Mouse (Mus musculus): Measurements from ENCODE around the gene Lrfn3. TPM values are rescaled to one million over a fixed set of nuclear protein-coding genes. Genes with fewer than 3 reads are reported as not detected.

Lrfn3 gene
- polyA plus RNA-seq, 1 experiment from 2014 or later = 7.5 TPM

DNA sequence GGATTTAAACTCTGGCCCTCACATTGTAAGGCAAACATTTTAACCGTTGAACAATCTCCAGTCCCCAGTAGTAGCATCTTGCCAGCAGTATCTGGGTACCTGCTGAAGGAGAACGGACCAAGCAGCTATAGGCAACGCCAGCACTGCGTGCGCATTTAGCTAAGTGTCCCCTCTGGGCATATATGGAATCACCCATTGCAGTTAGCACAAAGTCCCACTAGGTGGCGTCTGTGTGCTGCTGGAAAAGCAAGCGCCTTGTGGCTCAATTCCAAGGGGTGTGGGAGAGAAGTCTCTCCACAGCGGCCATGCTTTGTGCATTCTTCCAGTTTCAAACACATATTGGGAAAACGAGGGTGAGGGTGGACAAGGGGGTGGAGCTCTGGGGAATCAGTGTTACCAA is 26.2 kb downstream of the Lrfn3 start:
- no peaks in the 10 kb centered on the region for H3K36me3 ChIP-seq
- H3K4me1 ChIP-seq = peaks cover 6% of the 10 kb centered on the region; the same call in 1 of the 2 replicates
- peaks cover 37% of the 10 kb centered on the region for H3K27me3 ChIP-seq
- no peak for ATAC-seq (ENCODE audit: low FRiP score, low read depth)
- H3K27ac ChIP-seq = no peak overlapping the region
- WGBS = 2% methylated on average over 9 of the region's 9 CpGs
- H3K9ac ChIP-seq = no peak overlapping the region
- no peak overlapping the region for H3K4me2 ChIP-seq (replicated peaks)
- no peaks in the 10 kb centered on the region for H3K9me3 ChIP-seq
- no peak overlapping the region for H3K4me3 ChIP-seq

DNA sequence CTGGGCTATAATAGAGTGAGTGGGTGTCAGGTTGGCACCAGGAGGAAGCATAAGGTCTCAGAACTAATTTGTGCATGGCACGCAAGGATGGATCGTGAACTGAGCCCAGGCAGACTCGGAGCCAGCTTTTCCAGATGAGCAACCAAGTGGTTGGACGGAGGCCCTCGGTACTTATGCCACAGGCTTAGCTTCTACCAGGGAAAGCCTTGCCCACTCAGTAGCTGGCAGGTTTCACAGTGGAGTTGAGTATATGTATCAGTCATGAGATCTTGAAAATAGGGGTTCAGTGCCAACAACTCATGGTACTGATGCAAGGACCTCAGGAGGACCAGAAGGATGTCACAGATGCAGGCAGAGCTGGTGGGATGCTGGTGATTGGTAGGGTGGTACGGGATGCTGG is 26.9 kb downstream of the Lrfn3 start:
- 75% methylated on average over 6 of the region's 6 CpGs for WGBS
- no peaks in the 10 kb centered on the region for H3K36me3 ChIP-seq
- no peak overlapping the region for H3K4me3 ChIP-seq
- H3K4me2 ChIP-seq (replicated peaks) = no peak overlapping the region
- H3K4me1 ChIP-seq = peaks cover 6% of the 10 kb centered on the region; the same call in 1 of the 2 replicates
- H3K27ac ChIP-seq = no peak overlapping the region
- no peaks in the 10 kb centered on the region for H3K9me3 ChIP-seq
- no peak for ATAC-seq (ENCODE audit: low FRiP score, low read depth)
- no peak overlapping the region for H3K9ac ChIP-seq
- peaks cover 37% of the 10 kb centered on the region for H3K27me3 ChIP-seq

DNA sequence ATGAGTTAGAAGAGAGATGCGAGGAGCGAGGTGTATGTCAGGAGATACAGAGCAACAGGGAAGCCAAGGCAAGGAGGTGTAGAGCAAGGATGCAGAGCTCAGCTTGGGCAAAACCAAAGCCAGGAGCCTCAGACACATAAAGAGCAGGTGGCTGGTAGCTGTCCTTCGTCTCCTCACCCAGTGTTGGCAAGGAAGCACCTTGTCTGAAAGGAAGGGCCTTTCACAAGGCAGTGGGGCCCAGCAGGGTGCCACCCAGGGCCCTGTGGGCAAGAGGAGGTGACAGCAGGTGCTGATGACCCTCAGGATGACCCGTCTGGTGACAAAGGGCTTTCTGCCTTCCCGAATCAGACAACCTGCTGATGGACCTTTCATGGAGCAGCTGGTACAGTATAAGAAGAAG is 28.0 kb downstream of the Lrfn3 start:
- no peaks in the 10 kb centered on the region for H3K9me3 ChIP-seq
- no peak for ATAC-seq (ENCODE audit: low FRiP score, low read depth)
- 61% methylated on average over 5 of the region's 5 CpGs for WGBS
- no peaks in the 10 kb centered on the region for H3K36me3 ChIP-seq
- no peak overlapping the region for H3K9ac ChIP-seq
- H3K4me2 ChIP-seq (replicated peaks) = no peak overlapping the region
- H3K27ac ChIP-seq = no peak overlapping the region
- H3K4me3 ChIP-seq = no peak overlapping the region
- H3K27me3 ChIP-seq = peaks cover 37% of the 10 kb centered on the region
- peaks cover 6% of the 10 kb centered on the region; the same call in 1 of the 2 replicates for H3K4me1 ChIP-seq

DNA sequence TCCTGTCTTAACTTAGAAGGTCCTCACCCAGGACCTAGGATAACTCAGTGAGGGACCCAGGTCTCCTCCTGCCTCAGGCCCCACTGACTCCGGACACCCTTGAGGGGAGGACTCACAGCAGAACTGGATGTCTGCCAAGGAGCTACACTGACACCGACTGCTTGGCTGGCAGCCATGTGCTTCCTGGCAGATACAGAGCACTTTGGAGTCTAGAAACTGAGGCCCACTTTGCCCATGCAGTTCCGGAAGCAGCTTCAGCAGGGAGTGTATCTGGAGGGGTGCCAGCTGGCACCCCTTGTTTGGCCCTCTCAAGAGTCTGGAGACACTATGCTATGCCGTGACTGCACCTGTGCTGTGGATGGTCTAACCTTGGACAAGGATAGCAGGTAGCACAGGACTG is 29.1 kb downstream of the Lrfn3 start:
- H3K4me3 ChIP-seq = no peak overlapping the region
- no peak overlapping the region for H3K27ac ChIP-seq
- peaks cover 6% of the 10 kb centered on the region; the same call in 1 of the 2 replicates for H3K4me1 ChIP-seq
- ATAC-seq (ENCODE audit: low FRiP score, low read depth) = no peak
- H3K9ac ChIP-seq = no peak overlapping the region
- no peaks in the 10 kb centered on the region for H3K9me3 ChIP-seq
- H3K27me3 ChIP-seq = peaks cover 38% of the 10 kb centered on the region
- H3K4me2 ChIP-seq (replicated peaks) = no peak overlapping the region
- WGBS = 47% methylated on average over 4 of the region's 4 CpGs
- no peaks in the 10 kb centered on the region for H3K36me3 ChIP-seq

DNA sequence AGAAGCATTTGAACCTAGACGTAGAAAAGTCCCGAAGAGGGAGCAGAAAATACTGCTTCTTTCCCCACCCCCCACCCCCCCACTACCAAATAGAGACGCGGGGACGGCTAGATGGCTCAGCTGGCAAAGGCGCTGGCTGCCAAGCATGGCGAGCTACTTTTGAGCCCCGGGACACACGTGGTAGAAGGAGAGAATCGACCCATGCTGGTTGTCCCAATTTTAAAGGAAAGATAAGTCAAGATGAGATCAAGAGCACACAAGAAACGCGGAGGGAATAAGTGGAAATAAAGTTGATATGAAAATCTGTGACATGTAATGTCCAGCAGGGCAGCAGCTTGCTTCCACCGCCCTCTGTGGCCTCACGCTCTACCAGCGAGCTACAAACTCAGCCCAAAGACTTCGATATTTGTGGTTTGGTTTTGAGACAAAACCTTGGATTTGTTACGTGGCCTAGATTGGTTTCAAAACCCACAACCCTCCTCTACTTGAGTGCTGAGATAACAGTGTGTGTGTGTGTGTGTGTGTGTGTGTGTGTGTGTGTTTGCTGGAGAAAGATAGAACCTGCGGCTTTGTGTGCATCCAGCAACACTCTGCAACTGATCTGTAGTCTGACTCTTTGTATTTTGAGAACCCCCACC is 29.8 kb downstream of the Lrfn3 start:
- no peak overlapping the region for H3K4me3 ChIP-seq
- WGBS = 64% methylated on average over 18 of the region's 18 CpGs
- no peak overlapping the region for H3K4me2 ChIP-seq (replicated peaks)
- H3K36me3 ChIP-seq = no peaks in the 10 kb centered on the region
- no peak overlapping the region for H3K9ac ChIP-seq
- no peaks in the 10 kb centered on the region for H3K9me3 ChIP-seq
- ATAC-seq (ENCODE audit: low FRiP score, low read depth) = no peak
- no peak overlapping the region for H3K27ac ChIP-seq
- H3K4me1 ChIP-seq = peaks cover 6% of the 10 kb centered on the region; the same call in 1 of the 2 replicates
- peaks cover 42% of the 10 kb centered on the region for H3K27me3 ChIP-seq

DNA sequence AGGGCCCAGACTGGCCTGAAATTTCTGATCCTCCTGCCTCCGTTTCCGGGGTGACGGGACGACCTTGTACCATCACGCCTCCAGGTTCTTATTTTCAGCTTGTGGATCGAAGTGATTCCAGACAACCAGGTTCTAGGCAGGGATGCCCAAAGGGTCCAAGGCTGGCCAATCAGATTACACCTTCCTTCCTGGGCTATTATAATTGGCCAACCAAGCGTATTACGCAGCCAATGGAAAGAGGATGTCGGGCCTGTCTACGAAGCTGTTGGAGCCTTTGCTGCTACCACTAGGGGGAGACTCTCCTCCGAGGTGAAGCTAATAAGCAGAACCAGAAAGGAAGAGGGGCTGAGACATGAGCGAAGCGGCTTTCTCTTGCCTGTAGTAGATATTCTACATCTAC is 30.7 kb downstream of the Lrfn3 start:
- Histone ChIP-seq H3K4me3 (no peak overlapping the region), H3K4me2 (replicated peaks) (peak overlapping the region; percentile 41), H3K27ac (no peak overlapping the region), H3K9me3 (no peaks in the 10 kb centered on the region), H3K36me3 (no peaks in the 10 kb centered on the region), H3K9ac (no peak overlapping the region), H3K27me3 (peaks cover 46% of the 10 kb centered on the region), H3K4me1 (peaks cover 6% of the 10 kb centered on the region; the same call in 1 of the 2 replicates)
- 8% methylated on average over 13 of the region's 13 CpGs for WGBS
- peak; percentile 86 for ATAC-seq (ENCODE audit: low FRiP score, low read depth)

DNA sequence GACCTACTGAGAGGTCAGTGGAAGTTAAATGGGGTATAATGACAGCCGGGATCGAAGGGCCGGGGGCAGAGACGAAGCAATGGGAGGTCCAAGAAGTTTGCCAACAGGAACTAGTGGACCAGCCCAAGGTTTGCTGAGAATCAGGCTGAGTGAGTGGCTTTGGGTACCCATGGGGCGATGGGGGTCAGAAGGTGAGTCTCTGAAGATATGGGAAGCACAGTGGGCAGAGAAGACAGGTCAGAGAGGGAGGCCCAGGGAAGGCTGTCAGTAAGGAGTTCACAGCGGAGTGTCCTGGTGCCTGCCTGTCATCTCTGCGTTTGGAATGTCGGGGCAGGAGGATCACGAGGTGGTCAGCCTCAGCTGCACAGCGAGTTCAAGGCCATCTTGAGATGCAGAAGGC is 34.2 kb downstream of the Lrfn3 start:
- WGBS = 56% methylated on average over 10 of the region's 10 CpGs
- no peak for ATAC-seq (ENCODE audit: low FRiP score, low read depth)
- Histone ChIP-seq H3K9ac (no peak overlapping the region), H3K4me1 (peaks cover 2% of the 10 kb centered on the region; the same call in 1 of the 2 replicates), H3K9me3 (no peaks in the 10 kb centered on the region), H3K4me2 (replicated peaks) (no peak overlapping the region), H3K4me3 (no peak overlapping the region), H3K36me3 (no peaks in the 10 kb centered on the region), H3K27me3 (peaks cover 17% of the 10 kb centered on the region), H3K27ac (no peak overlapping the region)

DNA sequence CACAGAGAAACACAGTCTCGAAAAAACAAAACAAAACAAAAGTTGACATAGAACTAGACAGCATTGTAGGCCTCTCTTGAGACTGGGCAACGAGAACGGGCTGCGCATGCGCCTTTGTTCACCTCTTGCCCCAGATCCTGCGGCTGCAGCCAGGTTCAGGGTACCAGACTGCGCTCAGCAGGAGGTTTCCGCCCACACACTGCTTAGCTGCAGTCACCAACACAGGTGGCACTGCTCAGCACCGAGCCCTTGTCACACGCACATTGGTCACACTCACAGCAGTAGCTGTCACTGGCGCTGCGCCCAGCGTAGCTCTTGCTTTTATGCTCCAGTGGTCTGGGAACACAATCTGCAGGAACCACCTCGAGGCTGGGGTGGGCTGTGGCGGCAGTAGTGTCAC is 35.4 kb downstream of the Lrfn3 start:
- 65% methylated on average over 15 of the region's 15 CpGs for WGBS
- no peak overlapping the region for H3K27ac ChIP-seq
- H3K4me1 ChIP-seq = peaks cover 5% of the 10 kb centered on the region; the same call in 1 of the 2 replicates
- H3K4me3 ChIP-seq = no peak overlapping the region
- peak overlapping the region; percentile 43; the same call in 1 of the 2 replicates for H3K9ac ChIP-seq
- no peaks in the 10 kb centered on the region for H3K9me3 ChIP-seq
- H3K36me3 ChIP-seq = no peaks in the 10 kb centered on the region
- H3K4me2 ChIP-seq (replicated peaks) = no peak overlapping the region
- H3K27me3 ChIP-seq = peaks cover 10% of the 10 kb centered on the region
- no peak for ATAC-seq (ENCODE audit: low FRiP score, low read depth)

DNA sequence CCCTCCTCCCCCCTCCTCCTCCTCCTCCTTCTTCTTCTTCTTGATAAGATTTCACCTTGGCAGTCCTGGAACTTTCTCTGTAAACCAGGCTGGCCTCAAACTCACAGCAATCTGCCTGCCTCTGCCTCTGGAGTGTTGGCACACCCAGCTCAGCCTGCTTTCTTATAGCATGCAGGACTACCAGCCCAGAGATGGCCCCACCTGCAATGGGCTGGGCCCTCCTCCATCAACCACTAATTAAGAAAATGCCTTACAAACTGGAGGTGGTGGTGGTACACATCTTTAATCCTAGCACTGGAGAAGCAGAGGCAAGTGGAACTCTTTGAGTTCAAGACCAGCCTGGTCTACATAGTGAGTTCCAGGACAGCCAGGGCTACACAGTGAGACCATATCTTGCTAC is 36.1 kb downstream of the Lrfn3 start:
- no peak for ATAC-seq (ENCODE audit: low FRiP score, low read depth)
- Histone ChIP-seq H3K4me2 (replicated peaks) (no peak overlapping the region), H3K9me3 (no peaks in the 10 kb centered on the region), H3K27ac (no peak overlapping the region), H3K9ac (no peak overlapping the region), H3K36me3 (no peaks in the 10 kb centered on the region), H3K4me1 (peaks cover 5% of the 10 kb centered on the region), H3K27me3 (peaks cover 9% of the 10 kb centered on the region), H3K4me3 (no peak overlapping the region)

DNA sequence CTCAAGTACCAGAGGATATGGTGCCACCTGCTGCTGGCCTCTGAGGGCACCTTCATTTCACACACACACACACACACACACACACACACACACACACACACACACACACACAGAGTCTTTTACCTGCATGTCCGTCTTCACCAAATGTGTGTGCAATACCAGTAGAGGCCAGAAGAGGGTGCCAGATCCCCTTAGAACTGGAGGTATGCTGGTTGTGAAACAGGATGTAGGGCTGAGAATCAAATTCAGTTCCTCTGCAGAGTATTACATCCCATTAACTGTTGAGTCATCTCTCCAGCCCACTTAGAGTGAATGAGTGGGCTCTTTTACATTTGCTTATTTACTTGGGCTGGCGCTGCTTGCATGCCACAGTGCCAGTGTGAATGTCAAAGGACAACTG is 37.2 kb downstream of the Lrfn3 start:
- WGBS = 44% methylated on average over 2 of the region's 2 CpGs
- Histone ChIP-seq H3K27ac (no peak overlapping the region), H3K4me3 (no peak overlapping the region), H3K27me3 (peaks cover 9% of the 10 kb centered on the region), H3K36me3 (no peaks in the 10 kb centered on the region), H3K4me2 (replicated peaks) (no peak overlapping the region), H3K9me3 (no peaks in the 10 kb centered on the region), H3K4me1 (peaks cover 15% of the 10 kb centered on the region), H3K9ac (no peak overlapping the region)
- ATAC-seq (ENCODE audit: low FRiP score, low read depth) = no peak

DNA sequence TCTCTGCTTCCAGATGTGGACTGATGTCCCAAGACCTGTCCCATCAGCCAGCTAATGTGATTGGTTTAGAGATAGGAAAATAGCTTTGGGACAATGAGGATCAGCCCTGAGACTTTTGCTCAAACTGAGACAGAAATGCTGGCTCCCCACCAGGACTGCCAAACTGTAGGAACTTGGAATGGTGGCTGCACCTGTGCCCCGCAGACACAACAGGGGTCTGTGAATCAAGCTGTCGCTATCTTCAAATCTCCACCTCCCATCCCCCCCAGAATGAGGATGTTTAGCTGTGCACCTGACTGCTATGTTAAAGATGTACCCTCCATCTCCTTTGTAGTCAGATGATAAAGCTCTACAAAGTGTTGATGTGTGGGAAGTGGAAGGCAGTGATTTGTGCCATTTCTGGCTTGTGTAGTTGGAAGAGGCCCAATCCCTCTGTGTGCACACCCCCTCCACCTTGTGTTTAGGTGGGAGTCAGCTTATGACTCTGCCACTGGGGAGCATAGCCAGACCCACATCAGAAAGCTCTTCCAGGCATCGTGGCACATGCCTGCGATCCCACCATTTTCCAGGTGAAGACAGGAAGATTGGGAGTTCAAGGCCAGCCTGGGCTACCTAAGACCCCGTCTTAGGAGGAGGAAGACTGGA is 38.1 kb downstream of the Lrfn3 start:
- no peak for ATAC-seq (ENCODE audit: low FRiP score, low read depth)
- H3K4me3 ChIP-seq = no peak overlapping the region
- 84% methylated on average over 5 of the region's 5 CpGs for WGBS
- no peak overlapping the region for H3K9ac ChIP-seq
- H3K4me2 ChIP-seq (replicated peaks) = no peak overlapping the region
- no peak overlapping the region for H3K27ac ChIP-seq
- H3K27me3 ChIP-seq = peaks cover 9% of the 10 kb centered on the region
- peaks cover 15% of the 10 kb centered on the region for H3K4me1 ChIP-seq
- peaks cover 3% of the 10 kb centered on the region; the same call in 1 of the 2 replicates for H3K36me3 ChIP-seq
- no peaks in the 10 kb centered on the region for H3K9me3 ChIP-seq

DNA sequence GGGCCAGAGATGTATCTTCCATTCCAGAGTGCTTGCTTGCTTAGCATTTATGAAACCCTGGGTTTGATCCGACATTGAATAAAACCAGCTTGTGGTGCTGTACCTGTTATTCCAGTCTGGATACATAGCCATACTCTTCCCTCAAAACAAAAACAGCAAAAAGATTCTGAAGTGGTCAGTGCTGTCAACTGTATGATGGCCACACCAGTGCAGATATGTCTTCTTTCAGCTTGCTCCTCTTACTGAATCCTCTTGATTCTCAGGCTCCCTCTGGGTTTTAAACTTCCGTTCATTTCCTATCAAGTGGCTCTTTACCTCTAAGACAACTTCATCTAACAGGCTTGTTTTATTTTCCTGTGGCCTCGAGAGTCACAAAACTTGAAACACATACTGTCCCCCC is 38.8 kb downstream of the Lrfn3 start, which contains the start of gene Sdhaf1:
Sdhaf1 (minus strand) TSS at position 101 of the 400 bp plus-strand sequence.
- Histone ChIP-seq H3K36me3 (peaks cover 8% of the 10 kb centered on the region; the same call in 1 of the 2 replicates), H3K4me1 (peaks cover 15% of the 10 kb centered on the region), H3K4me3 (peak within 1 kb of the TSS; percentile 86), H3K27me3 (peaks cover 9% of the 10 kb centered on the region), H3K4me2 (replicated peaks) (peak within 1 kb of the TSS; percentile 88), H3K27ac (peak within 1 kb of the TSS; percentile 90), H3K9ac (peak within 1 kb of the TSS; percentile 88), H3K9me3 (no peaks in the 10 kb centered on the region)
- 64% methylated on average over 3 of the region's 3 CpGs for WGBS
- ATAC-seq (ENCODE audit: low FRiP score, low read depth) = no peak

Measured in limb, embryonic 13.5 days (tissue).